Mouse (Mus musculus) ovary, postnatal 36 days (tissue): Measurements from ENCODE around the gene Uxs1.
A peak's percentile ranks its signal among the peaks of the same experiment; 100 is the strongest.

Source experiments
- DNase-seq: peaks from one replicate; pipeline ENCODE4 v3.0.0; 2022; ENCODE audit warnings: low spot score, mixed read lengths

Uxs1 gene

GRCm38 (mm10) chr1:43798048-43798447, 29.6 kb downstream of the Uxs1 start:
- no peak for DNase-seq

GRCm38 (mm10) chr1:43789765-43790164, 37.8 kb downstream of the Uxs1 start:
- no peak for DNase-seq

GRCm38 (mm10) chr1:43786711-43787110, 40.9 kb downstream of the Uxs1 start:
- no peak for DNase-seq

- DNase-seq = no peak
Observed at GRCm38 (mm10) chr1:43785316-43785715, 42.3 kb downstream of the Uxs1 start.

GRCm38 (mm10) chr1:43783186-43783585, 44.4 kb downstream of the Uxs1 start:
- no peak for DNase-seq

GRCm38 (mm10) chr1:43782680-43783079, 44.9 kb downstream of the Uxs1 start:
- DNase-seq = no peak

GRCm38 (mm10) chr1:43781672-43782071, 45.9 kb downstream of the Uxs1 start:
- DNase-seq = no peak

- no peak for DNase-seq
Observed at GRCm38 (mm10) chr1:43781195-43781594, 46.4 kb downstream of the Uxs1 start.

- DNase-seq = peak; percentile 15
Observed at GRCm38 (mm10) chr1:43776106-43776505, 51.5 kb downstream of the Uxs1 start.

DNA sequence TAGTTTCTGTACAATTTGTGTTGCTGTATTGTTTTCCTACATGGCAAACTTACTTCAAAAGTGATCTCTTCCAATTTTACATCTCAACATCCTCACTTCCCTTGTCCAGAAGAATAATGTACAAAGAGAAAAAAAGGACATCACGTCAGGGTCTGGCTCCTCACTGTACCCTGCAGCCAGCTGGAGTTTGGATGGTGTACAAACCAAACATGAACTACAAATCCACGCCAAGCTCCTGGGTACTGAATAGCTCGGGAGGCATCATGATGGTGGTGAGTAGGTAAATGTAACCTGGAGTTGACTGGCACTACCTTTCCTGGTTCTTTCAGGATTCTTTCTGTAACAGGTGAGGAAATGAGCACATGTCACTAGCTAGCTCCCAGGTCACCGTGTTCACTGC, 53.5 kb downstream of the Uxs1 start:
- DNase-seq = no peak

DNA sequence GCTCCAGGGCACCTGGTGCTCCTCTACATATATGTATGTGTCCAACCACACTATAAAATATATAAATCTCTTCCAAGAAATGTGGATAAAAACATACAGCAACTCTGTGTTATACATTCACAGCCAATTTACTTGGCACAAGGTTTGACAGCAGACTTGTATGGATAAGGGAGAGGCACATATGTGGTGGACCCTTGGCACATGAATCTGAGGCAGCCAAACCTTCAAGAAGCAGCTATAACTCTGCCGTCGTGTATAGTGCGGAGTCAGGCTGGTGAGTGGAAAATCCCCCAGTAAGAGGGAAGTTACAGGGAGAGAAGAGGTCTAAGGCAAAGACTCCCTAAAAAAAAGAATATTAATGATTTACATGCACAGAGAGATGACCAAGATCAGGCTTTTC, 54.9 kb downstream of the Uxs1 start:
- DNase-seq = no peak

DNA sequence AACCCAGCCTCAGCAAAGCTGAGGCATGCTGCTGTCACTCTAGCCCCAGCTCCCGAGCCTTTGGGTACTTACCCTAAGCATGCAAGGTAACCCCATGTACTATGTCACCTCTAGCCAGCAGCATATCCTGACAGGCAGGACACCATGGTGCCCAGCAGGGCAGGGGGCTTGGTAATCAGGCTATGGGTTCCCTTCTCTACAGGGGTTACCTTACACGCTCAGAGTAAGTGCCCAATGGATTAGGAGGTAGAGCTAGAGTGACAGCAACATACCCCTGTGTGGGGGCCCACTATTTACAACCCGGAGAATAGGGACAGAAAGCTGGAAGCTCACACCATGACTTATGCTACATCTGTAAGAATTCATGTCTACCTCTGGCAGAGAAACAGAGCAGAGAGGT, 57.6 kb downstream of the Uxs1 start:
- DNase-seq = no peak

DNA sequence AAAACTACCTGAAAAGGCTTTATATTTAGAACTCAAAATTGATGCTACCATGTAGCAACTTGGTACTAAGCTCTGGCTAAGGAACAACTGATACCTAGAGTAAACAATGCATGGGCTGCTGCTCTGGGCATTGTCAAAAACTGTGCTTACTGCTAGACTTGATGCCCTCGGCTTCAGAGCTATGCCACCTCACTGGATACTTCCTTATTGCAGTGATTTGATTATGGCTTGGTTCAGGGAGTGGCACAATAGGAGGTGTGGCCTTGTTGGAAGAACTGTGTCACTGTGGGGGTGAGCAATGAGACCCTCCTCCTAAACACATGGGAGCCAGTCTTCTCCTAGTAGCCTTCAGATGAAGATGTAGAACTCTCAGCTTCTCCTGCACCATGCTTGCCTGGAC, 58.3 kb downstream of the Uxs1 start:
- DNase-seq = no peak

DNA sequence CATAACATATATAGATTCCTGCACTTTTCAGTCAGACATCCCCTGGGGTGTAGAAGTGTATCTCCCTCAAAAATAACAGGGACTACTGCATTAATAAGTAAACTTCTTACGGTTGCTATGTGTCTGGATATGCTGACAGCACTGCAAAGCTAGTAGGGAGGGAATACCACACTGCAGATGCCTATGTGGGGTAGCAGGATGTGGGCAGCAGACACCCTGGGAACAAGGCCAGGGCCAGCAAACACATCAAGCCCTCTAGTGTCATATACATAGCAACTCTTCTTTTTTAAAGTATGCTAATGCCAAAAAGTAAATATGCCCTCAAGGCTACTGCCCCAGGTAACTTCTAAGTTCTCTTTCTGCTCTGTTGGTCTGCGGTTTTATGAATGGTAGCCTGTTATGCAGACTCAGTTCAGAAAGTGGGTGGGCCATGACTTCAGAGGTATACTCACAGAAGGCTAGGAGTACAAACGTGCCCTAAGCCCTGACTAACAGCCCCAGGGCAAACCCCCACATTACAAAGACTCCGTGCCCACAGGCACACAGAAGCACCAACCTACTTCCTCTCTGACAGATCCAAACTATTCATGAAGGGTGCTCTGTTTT, 59.1 kb downstream of the Uxs1 start:
- no peak for DNase-seq

GRCm38 (mm10) chr1:43766328-43766727, 61.3 kb downstream of the Uxs1 start:
- no peak for DNase-seq

- no peak for DNase-seq
Observed at GRCm38 (mm10) chr1:43764481-43764880, 63.1 kb downstream of the Uxs1 start.

DNA sequence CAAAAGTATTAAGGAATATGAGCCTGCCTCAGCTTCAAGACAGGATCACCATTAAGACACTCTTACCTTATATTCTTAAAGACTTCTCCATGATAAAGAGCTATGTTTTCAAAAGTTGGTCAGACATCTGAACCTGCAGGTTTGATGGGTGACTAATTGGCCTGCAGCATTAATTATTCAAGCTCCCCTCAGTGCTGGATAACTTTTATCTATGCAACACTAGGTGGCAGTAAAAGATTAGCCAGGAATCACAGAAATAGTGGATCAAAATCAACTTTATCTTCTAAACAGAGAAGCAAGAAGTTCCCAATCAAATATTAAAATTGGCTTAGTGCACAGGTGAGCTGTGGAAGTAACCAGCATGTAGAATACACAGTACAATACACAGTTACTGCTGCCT, 67.5 kb downstream of the Uxs1 start:
- no peak for DNase-seq

DNA sequence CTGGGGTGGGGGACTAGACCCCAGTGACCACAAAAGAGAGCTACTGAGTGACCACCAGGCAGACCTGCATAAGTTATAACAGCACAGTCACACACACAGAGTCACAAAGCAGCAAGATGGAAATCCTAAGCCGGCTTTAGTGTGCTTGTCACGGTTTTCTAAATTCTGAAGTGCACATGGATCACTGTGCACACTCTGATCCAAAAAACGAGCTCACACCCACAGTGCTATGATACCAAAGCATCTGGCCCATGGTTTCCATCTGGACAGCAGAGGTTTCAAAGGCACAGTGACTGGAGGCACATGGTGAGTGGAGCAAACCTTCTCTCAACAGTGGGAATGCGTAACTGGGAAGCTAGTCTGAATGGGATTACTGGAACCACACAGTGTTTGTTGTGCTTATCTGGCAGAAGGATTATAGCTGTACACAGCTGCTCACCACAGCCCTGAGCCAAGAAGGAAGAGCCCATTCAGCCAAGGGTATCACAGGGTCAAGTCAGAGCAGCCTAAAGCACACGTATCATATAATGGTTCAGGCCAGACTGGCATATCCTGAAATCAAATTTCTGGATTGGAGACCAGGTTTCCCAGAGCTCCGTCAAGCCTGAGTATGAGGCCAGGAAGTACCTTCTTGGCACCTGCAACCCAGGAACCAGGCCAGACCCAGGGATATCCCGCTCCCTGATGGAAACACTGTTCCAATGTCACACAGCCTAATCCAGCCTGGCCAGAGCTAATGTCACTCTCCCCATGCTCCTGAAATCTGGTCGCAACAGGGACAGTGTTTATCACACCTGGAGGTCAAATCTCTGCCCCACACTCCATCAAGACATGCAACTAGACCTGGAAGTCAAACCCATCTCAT, 72.9 kb downstream of the Uxs1 start:
- DNase-seq = no peak

DNA sequence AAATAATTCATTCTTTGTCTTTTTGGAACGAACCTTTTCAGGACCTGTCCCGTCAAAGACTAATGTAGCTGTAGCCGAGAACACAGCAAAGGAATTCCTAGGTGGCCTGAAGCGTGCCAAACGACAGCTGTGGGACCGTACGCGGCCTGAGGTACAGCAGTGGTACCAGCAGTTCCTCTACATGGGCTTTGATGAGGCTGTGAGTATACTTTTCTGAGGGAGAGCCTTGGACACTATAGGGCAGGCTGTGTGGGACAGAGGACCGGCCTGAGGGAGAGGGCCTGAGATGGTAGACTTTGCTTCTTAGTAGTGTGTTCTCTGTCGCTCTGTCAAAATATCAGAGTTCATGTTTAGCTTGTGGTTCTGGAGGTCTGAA, 89.1 kb downstream of the Uxs1 start:
- no peak for DNase-seq

DNA sequence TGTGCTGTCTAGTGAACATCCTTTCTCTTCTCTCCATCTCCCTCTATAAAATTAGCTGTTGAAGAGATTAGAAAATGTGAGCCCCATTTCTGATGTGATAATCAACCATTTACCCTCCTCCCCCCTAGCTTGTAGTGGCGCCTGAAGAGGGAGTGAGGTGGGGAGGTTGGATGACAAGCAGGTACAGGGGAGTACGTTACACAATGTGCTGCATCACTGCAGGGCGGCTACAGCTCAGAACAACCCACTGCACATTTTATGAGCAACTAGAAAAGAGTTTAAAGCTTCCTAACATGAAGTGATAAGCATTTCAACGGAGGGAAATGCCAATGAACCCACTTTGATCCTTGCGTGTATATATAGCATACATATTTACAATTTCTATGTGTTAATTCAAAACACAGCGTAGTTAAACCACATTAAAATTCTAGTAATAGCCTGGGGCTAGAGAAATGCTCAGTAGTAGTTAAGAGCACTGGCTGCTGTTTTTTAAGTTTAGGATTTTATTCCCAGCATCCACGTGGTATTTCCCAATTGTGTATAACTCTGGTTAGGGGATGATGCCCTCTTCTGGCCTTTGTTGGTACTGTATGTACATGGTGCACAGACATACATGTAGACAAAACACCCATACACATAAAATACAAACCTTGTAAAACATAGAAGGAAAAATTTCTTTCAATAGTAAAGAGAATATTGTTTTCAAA, 89.6 kb downstream of the Uxs1 start:
- no peak for DNase-seq

- DNase-seq = no peak
Observed at GRCm38 (mm10) chr1:43732657-43733056, 94.9 kb downstream of the Uxs1 start.

DNA sequence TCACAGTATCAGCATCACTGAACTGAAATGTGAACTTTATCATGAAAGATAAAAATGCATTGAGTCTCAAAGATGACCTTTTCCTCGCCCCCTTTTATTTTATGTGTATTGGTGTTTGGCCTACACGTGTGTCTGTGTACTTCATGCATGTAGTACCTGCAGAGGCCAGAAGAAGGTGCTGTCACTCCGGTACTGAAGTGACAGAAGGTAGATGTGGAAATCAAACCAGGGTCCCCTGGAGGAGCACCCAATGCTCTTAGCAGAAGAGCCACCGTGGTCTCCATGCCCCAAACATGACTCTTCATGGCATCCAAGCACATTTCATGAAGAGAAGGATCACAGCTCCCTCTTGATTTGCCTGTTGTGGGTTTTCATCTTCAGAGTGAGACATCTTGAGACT, 95.5 kb downstream of the Uxs1 start:
- no peak for DNase-seq

GRCm38 (mm10) chr1:43730491-43730924, 97.1 kb downstream of the Uxs1 start, which contains the start of gene 1500015O10Rik:
Gene 1500015O10Rik, plus strand, starts transcription at chr1:43730602.
- DNase-seq = peak; percentile 83
